Mouse (Mus musculus) spleen, postnatal 10 days (tissue): ENCODE measurements around the gene Plekhn1.

Source experiments
- DNase-seq, 2 experiments: peaks; one replicate each; pipeline ENCODE4 v3.0.0; 2021 to 2022; ENCODE audit warnings: low spot score in 2 of 2

The Plekhn1 gene

GRCm38 (mm10) chr4:156234701-156235213 is at the start of gene Plekhn1:
TSS of gene Plekhn1 (minus strand) at chr4:156234857.
- DNase-seq, result peak; percentile 75 to 85

- peak; percentile 49 to 63 for DNase-seq
Observed at GRCm38 (mm10) chr4:156255078-156255839, 20.6 kb upstream of the Plekhn1 start, which contains the start of gene Samd11. TSS of gene Samd11 (minus strand) at chr4:156255657.

GRCm38 (mm10) chr4:156254361-156255077 is 19.9 kb upstream of the Plekhn1 start:
- DNase-seq, result peak; percentile 64 to 67

- DNase-seq, result peak; percentile 43 to 50
Observed at GRCm38 (mm10) chr4:156253043-156253442, 18.4 kb upstream of the Plekhn1 start.

GRCm38 (mm10) chr4:156252619-156253018 is 18.0 kb upstream of the Plekhn1 start:
- DNase-seq, result no peak

- DNase-seq, result peak in 1 of 2 experiments; percentile 36
Observed at GRCm38 (mm10) chr4:156252140-156252539, 17.5 kb upstream of the Plekhn1 start.

GRCm38 (mm10) chr4:156251081-156251480 is 16.4 kb upstream of the Plekhn1 start:
- DNase-seq, result no peak

- DNase-seq, result no peak
Observed at GRCm38 (mm10) chr4:156249567-156249966, 14.9 kb upstream of the Plekhn1 start.

GRCm38 (mm10) chr4:156236651-156237447 is 2.2 kb upstream of the Plekhn1 start:
- peak in 1 of 2 experiments; percentile 57 for DNase-seq

GRCm38 (mm10) chr4:156235808-156236533 is 1.3 kb upstream of the Plekhn1 start, which contains the start of gene Noc2l:
TSS of gene Noc2l (plus strand) at chr4:156236010.
- peak; percentile 83 to 97 for DNase-seq

GRCm38 (mm10) chr4:156235360-156235770 is 708 bp upstream of the Plekhn1 start:
- DNase-seq, result peak in 1 of 2 experiments; percentile 55

GRCm38 (mm10) chr4:156234021-156234501 is 596 bp downstream of the Plekhn1 start:
- DNase-seq, result peak in 1 of 2 experiments; percentile 52

GRCm38 (mm10) chr4:156228393-156229024 is 6.1 kb downstream of the Plekhn1 start:
- DNase-seq, result no peak

- DNase-seq, result no peak
Observed at GRCm38 (mm10) chr4:156227752-156228392, 6.8 kb downstream of the Plekhn1 start.

GRCm38 (mm10) chr4:156224276-156224675 is 10.4 kb downstream of the Plekhn1 start:
- DNase-seq, result no peak

GRCm38 (mm10) chr4:156219936-156220335 is 14.7 kb downstream of the Plekhn1 start:
- no peak for DNase-seq

GRCm38 (mm10) chr4:156217838-156218237 is 16.8 kb downstream of the Plekhn1 start:
- no peak for DNase-seq

GRCm38 (mm10) chr4:156217022-156217669 is 17.5 kb downstream of the Plekhn1 start:
- DNase-seq, result no peak

GRCm38 (mm10) chr4:156216196-156216595 is 18.5 kb downstream of the Plekhn1 start:
- DNase-seq, result no peak
